Mouse (Mus musculus) megakaryocyte, embryonic 14.5 days (primary cell): Measurements from ENCODE around the gene Gmnn.

ENCODE experiments used
- FLI1 ChIP-seq: IDR thresholded peaks from 2 replicates; pipeline ENCODE4 v1.6.1; 2012; ENCODE audit warnings: low read length, inconsistent platforms, mixed read lengths
- GATA1 ChIP-seq: IDR thresholded peaks from 3 replicates; pipeline ENCODE4 v1.6.1; 2012; ENCODE audit warnings: mixed read lengths, low read length, inconsistent platforms, borderline replicate concordance

- TF ChIP-seq FLI1, result no peak
- no peak for TF ChIP-seq GATA1
Measured at GRCm38 (mm10) chr13:24715601-24716000, 46.1 kb downstream of the Gmnn start.
